Mouse (Mus musculus) neural tube, embryonic 11.5 days (tissue): ENCODE data around the gene Txnip. TPM values are rescaled to one million over a fixed set of nuclear protein-coding genes. Genes with fewer than 3 reads are reported as not detected.

Source experiments
- ATAC-seq: fragments of 200-750 bp; cut with Nextera tagmentation; 2 replicates; pipeline ENCODE4 v1.8.0; 2017; ENCODE audit warnings: moderate number of reproducible peaks, mild to moderate bottlenecking, moderate TSS enrichment, moderate library complexity; ENCODE audit not compliant: insufficient read depth, low FRiP score, low TSS enrichment
- DNase-seq: peaks from one replicate; pipeline ENCODE4 v3.0.0-alpha.2; 2015; ENCODE audit warnings: low spot score
- H3K27ac ChIP-seq: fragments of 300-500 bp; sonication (generic); 2 replicates; pipeline ENCODE4 v1.5.1; 2014; ENCODE audit warnings: low read depth, mild to moderate bottlenecking, low read length
- H3K27me3 ChIP-seq: fragments of 300-500 bp; sonication (generic); 2 replicates; pipeline ENCODE4 v1.6.1; 2014; ENCODE audit warnings: mild to moderate bottlenecking, low read length, mixed read lengths; ENCODE audit not compliant: control insufficient read depth, insufficient read depth
- H3K36me3 ChIP-seq: fragments of 300-500 bp; sonication (generic); 2 replicates; pipeline ENCODE4 v1.6.1; 2014; ENCODE audit warnings: mild to moderate bottlenecking, low read length, moderate library complexity, mixed read lengths; ENCODE audit not compliant: control insufficient read depth, insufficient read depth
- H3K4me1 ChIP-seq: fragments of 300-500 bp; sonication (generic); 2 replicates; pipeline ENCODE4 v1.6.1; 2014; ENCODE audit warnings: low read length, mixed read lengths; ENCODE audit not compliant: control insufficient read depth, insufficient read depth
- H3K4me2 ChIP-seq: fragments of 300-500 bp; sonication (generic); 2 replicates; pipeline ENCODE4 v1.6.1; 2014; ENCODE audit warnings: low read depth, mild to moderate bottlenecking, moderate library complexity
- H3K4me3 ChIP-seq: fragments of 300-500 bp; sonication (generic); 2 replicates; pipeline ENCODE4 v1.5.1; 2014; ENCODE audit warnings: low read depth, low read length
- H3K9ac ChIP-seq: fragments of 300-500 bp; sonication (generic); 2 replicates; pipeline ENCODE4 v1.6.1; 2014; ENCODE audit warnings: mild to moderate bottlenecking, low read length
- H3K9me3 ChIP-seq: fragments of 300-500 bp; sonication (generic); 2 replicates; pipeline ENCODE4 v1.6.1; 2016; ENCODE audit warnings: low read length; ENCODE audit not compliant: control insufficient read depth
- WGBS: fragments of 180-500 bp; shearing (Covaris S2); extraction: QIAGEN DNeasy Blood & Tissue Kit; methylation state at CpG from one replicate; pipeline ENCODE4 v1.1.7; 2014; 5-methylcytosine and 5-hydroxymethylcytosine counted together
- polyA plus RNA-seq: library from polyadenylated mRNA; unstranded; fragments of >200 nt; fragmentation: Nextera tagmentation; extraction: Ambion mirVana; gene quantifications from 2 replicates; pipeline ENCODE4 v1.2.1, GENCODE M21; 2014

Txnip gene
- polyA plus RNA-seq, 1 experiment from 2014 or later, result 50.4 TPM

- no peaks in the 10 kb centered on the region for H3K36me3 ChIP-seq
- H3K9ac ChIP-seq, result no peak overlapping the region
- no peaks in the 10 kb centered on the region for H3K27me3 ChIP-seq
- WGBS, result 91% methylated on average over 11 of the region's 11 CpGs
- DNase-seq (no peak), ATAC-seq (no peak)
- H3K9me3 ChIP-seq, result no peaks in the 10 kb centered on the region
- H3K4me2 ChIP-seq, result no peak overlapping the region
- no peaks in the 10 kb centered on the region for H3K4me1 ChIP-seq
- H3K27ac ChIP-seq, result no peak overlapping the region
- no peak overlapping the region for H3K4me3 ChIP-seq
Observed at GRCm38 (mm10) chr3:96569966-96570605, 12.3 kb downstream of the Txnip start.

GRCm38 (mm10) chr3:96570643-96571042, 12.9 kb downstream of the Txnip start:
- Histone ChIP-seq H3K4me2 (no peak overlapping the region), H3K4me1 (no peaks in the 10 kb centered on the region), H3K9me3 (no peaks in the 10 kb centered on the region), H3K4me3 (no peak overlapping the region), H3K9ac (no peak overlapping the region), H3K36me3 (no peaks in the 10 kb centered on the region), H3K27me3 (no peaks in the 10 kb centered on the region), H3K27ac (no peak overlapping the region)
- DNase-seq (no peak), ATAC-seq (no peak)
- 81% methylated on average over 7 of the region's 7 CpGs for WGBS

GRCm38 (mm10) chr3:96571336-96571735, 13.6 kb downstream of the Txnip start:
- Histone ChIP-seq H3K9me3 (no peaks in the 10 kb centered on the region), H3K27me3 (no peaks in the 10 kb centered on the region), H3K9ac (no peak overlapping the region), H3K4me3 (no peak overlapping the region), H3K4me1 (peaks cover 3% of the 10 kb centered on the region; the same call in 1 of the 2 replicates), H3K4me2 (no peak overlapping the region), H3K27ac (no peak overlapping the region), H3K36me3 (no peaks in the 10 kb centered on the region)
- ATAC-seq (no peak), DNase-seq (no peak)
- WGBS, result 70% methylated on average over 2 of the region's 2 CpGs

GRCm38 (mm10) chr3:96571896-96572698, 14.3 kb downstream of the Txnip start:
- H3K27ac ChIP-seq, result no peak overlapping the region
- 83% methylated on average over 16 of the region's 16 CpGs for WGBS

GRCm38 (mm10) chr3:96573611-96574511, 16.1 kb downstream of the Txnip start:
- H3K27ac ChIP-seq, result no peak overlapping the region
- H3K36me3 ChIP-seq, result no peaks in the 10 kb centered on the region
- no peak overlapping the region for H3K4me3 ChIP-seq
- H3K4me2 ChIP-seq, result no peak overlapping the region
- ATAC-seq, result no peak
- 77% methylated on average over 18 of the region's 19 CpGs for WGBS
- H3K9ac ChIP-seq, result no peak overlapping the region
- DNase-seq, result no peak
- H3K9me3 ChIP-seq, result no peaks in the 10 kb centered on the region
- peaks cover 15% of the 10 kb centered on the region for H3K4me1 ChIP-seq
- no peaks in the 10 kb centered on the region for H3K27me3 ChIP-seq

More at GRCm38 (mm10) chr3:96571896-96572698, 14.3 kb downstream of the Txnip start:
- Histone ChIP-seq H3K9me3 (no peaks in the 10 kb centered on the region), H3K27me3 (no peaks in the 10 kb centered on the region), H3K4me2 (no peak overlapping the region), H3K4me3 (no peak overlapping the region), H3K36me3 (no peaks in the 10 kb centered on the region), H3K4me1 (peaks cover 9% of the 10 kb centered on the region), H3K9ac (no peak overlapping the region)
- ATAC-seq (no peak), DNase-seq (no peak)

- ATAC-seq (no peak), DNase-seq (no peak)
- Histone ChIP-seq H3K27ac (no peak overlapping the region), H3K36me3 (no peaks in the 10 kb centered on the region), H3K4me3 (no peak overlapping the region), H3K9me3 (no peaks in the 10 kb centered on the region), H3K4me2 (no peak overlapping the region), H3K9ac (no peak overlapping the region), H3K27me3 (no peaks in the 10 kb centered on the region), H3K4me1 (peaks cover 16% of the 10 kb centered on the region)
- WGBS, result 63% methylated on average over 8 of the region's 8 CpGs
Observed at GRCm38 (mm10) chr3:96575272-96575984, 17.7 kb downstream of the Txnip start.

- H3K36me3 ChIP-seq, result no peaks in the 10 kb centered on the region
- H3K9me3 ChIP-seq, result no peaks in the 10 kb centered on the region
- WGBS, result 52% methylated on average over 14 of the region's 14 CpGs
- peak overlapping the region; percentile 86 for H3K27ac ChIP-seq
- DNase-seq (no peak), ATAC-seq (no peak)
- H3K4me1 ChIP-seq, result peaks cover 18% of the 10 kb centered on the region
- H3K27me3 ChIP-seq, result no peaks in the 10 kb centered on the region
- H3K4me2 ChIP-seq, result peak overlapping the region; percentile 29
- H3K9ac ChIP-seq, result no peak overlapping the region
- peak overlapping the region; percentile 8; the same call in 1 of the 2 replicates for H3K4me3 ChIP-seq
Observed at GRCm38 (mm10) chr3:96576005-96576658, 18.4 kb downstream of the Txnip start.
